Mouse (Mus musculus): ENCODE data around the gene Agpat1.

Agpat1 gene

GRCm38 (mm10) chr17:34654392-34654791 lies 50.3 kb downstream of the Agpat1 start:
- DNase-seq (ENCODE audit: low spot score): no peak

GRCm38 (mm10) chr17:34655160-34655559 lies 51.1 kb downstream of the Agpat1 start:
- DNase-seq (ENCODE audit: low spot score): peak; percentile 56

- peak; percentile 76 for DNase-seq (ENCODE audit: low spot score)
These were observed 51.5 kb downstream of the Agpat1 start for GRCm38 (mm10) chr17:34655581-34655991.

GRCm38 (mm10) chr17:34656666-34657065 lies 52.6 kb downstream of the Agpat1 start:
- DNase-seq (ENCODE audit: low spot score): no peak

DNA sequence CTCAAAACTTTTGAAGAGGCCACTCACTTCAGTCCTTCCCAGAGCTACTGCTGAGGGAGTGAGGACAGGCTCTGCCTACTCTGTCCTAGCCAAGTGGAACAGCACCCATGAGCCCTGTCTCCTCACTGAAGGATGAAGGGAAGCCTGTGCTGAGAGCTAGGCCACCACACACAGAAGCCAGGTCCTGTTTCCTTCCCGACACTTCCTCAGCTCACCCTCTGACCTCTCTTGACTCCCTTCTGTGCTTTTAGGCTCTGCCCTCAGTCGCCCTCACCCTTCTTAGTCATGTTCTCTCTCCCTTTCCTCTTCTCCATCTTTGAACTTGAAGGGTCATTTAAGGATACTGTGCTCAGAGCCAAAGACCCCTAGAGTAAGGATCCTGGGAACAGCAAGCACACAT lies 53.2 kb downstream of the Agpat1 start:
- no peak for DNase-seq (ENCODE audit: low spot score)

- DNase-seq (ENCODE audit: low spot score): no peak
These were observed 54.1 kb downstream of the Agpat1 start for GRCm38 (mm10) chr17:34658145-34658544.

- DNase-seq (ENCODE audit: low spot score): no peak
These were observed 54.5 kb downstream of the Agpat1 start for GRCm38 (mm10) chr17:34658591-34658990.

GRCm38 (mm10) chr17:34659181-34659896 lies 55.3 kb downstream of the Agpat1 start:
- DNase-seq (ENCODE audit: low spot score): no peak

DNA sequence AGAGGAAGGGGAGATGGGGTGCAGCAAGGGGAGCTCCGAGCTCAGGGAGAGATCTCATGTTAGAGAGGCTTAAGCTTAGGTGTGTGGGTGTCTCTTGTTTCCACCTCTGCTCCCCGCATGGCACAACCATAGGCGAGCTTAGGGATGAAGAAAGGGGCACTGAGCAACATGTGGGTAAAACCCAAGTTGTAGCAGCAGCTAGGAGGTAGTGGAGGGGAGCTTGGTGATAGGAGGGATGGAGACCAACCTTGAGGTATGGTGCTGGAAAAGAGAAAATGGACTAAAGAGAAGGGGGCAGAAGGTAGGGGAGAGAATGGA lies 55.8 kb downstream of the Agpat1 start:
- DNase-seq (ENCODE audit: low spot score): no peak

- DNase-seq (ENCODE audit: low spot score): no peak
These were observed 56.3 kb downstream of the Agpat1 start for GRCm38 (mm10) chr17:34660259-34660820.

GRCm38 (mm10) chr17:34661121-34661591 lies 57.1 kb downstream of the Agpat1 start:
- DNase-seq (ENCODE audit: low spot score): no peak

- DNase-seq (ENCODE audit: low spot score): no peak
These were observed 58.4 kb downstream of the Agpat1 start for GRCm38 (mm10) chr17:34662468-34662867.

- no peak for DNase-seq (ENCODE audit: low spot score)
These were observed 58.9 kb downstream of the Agpat1 start for GRCm38 (mm10) chr17:34662978-34663377.

Measured in ovary, postnatal 36 days (tissue).